Mouse (Mus musculus): ENCODE results near the gene Gm20821. TPM values are rescaled to one million over a fixed set of nuclear protein-coding genes. Genes with fewer than 3 reads are reported as not detected.
"Not testable (repeated sequence)": the region's sequence is repeated elsewhere in the genome, so short reads cannot be mapped to it uniquely, and the experiment has no call there.

Gm20821 gene
- total RNA-seq (2022) = not detected

GRCm38 (mm10) chrY:9781504-9781903, at the start of gene Gm20821:
TSS of gene Gm20821 (plus strand) at chrY:9781804.
- DNase-seq = not testable (repeated sequence)
